27 mouse cellular contexts compared by ENCODE assay signal in genomic region chr6:50237963-50238362, GRCm38 (mm10).
"Had no signal": no experiment of that assay in that cellular context is flagged by ENCODE, and none has a peak within 500 bp of the region (broad histone marks: within the 10 kb centered on the region; RNA-seq: fewer than 3 reads in every experiment).

No protein-coding gene starts in this region.

- H3K9me3 ChIP-seq: embryonic facial prominence, embryonic 10.5 days; embryonic facial prominence, embryonic 12.5 days; embryonic facial prominence, embryonic 13.5 days; embryonic facial prominence, embryonic 15.5 days; forebrain, embryonic 10.5 days; forebrain, embryonic 12.5 days; forebrain, embryonic 13.5 days; forebrain, embryonic 15.5 days had no signal

- H3K36me3 ChIP-seq: embryonic facial prominence, embryonic 10.5 days; embryonic facial prominence, embryonic 12.5 days; embryonic facial prominence, embryonic 13.5 days; embryonic facial prominence, embryonic 15.5 days; forebrain, embryonic 10.5 days; forebrain, embryonic 12.5 days; forebrain, embryonic 15.5 days had no signal

- ATAC-seq: forebrain, embryonic 13.5 days; forebrain, embryonic 15.5 days; forebrain, embryonic 16.5 days; forebrain, postnatal 0 days had no signal

- H3K4me1 ChIP-seq: embryonic facial prominence, embryonic 12.5 days; embryonic facial prominence, embryonic 15.5 days; forebrain, embryonic 10.5 days; forebrain, embryonic 12.5 days; forebrain, embryonic 13.5 days; forebrain, embryonic 15.5 days had no signal

- H3K4me2 ChIP-seq: embryonic facial prominence, embryonic 12.5 days; embryonic facial prominence, embryonic 13.5 days; embryonic facial prominence, embryonic 15.5 days; forebrain, embryonic 12.5 days; forebrain, embryonic 13.5 days; forebrain, embryonic 15.5 days had no signal

- DNase-seq: cerebellum, adult 2 months; cerebellum, adult 8-10 months; cerebellum, adult 9-10 months; cerebellum, adult 9-11 months; cerebellum, postnatal 10 days; cerebellum, postnatal 14 days; cerebellum, postnatal 25 days; embryo, embryonic 11 days; forebrain, postnatal 0 days; gastrocnemius, adult 2 months; gastrocnemius, postnatal 10 days; gastrocnemius, postnatal 14 days; gastrocnemius, postnatal 25 days; gastrocnemius, postnatal 36 days; heart, adult 11 months; heart, adult 18-20 months; heart, adult 2 months had no signal

- H3K9ac ChIP-seq: embryonic facial prominence, embryonic 12.5 days; embryonic facial prominence, embryonic 13.5 days; embryonic facial prominence, embryonic 15.5 days; forebrain, embryonic 12.5 days; forebrain, embryonic 13.5 days; forebrain, embryonic 15.5 days; forebrain, postnatal 0 days had no signal

- H3K27ac ChIP-seq: embryonic facial prominence, embryonic 10.5 days; embryonic facial prominence, embryonic 12.5 days; embryonic facial prominence, embryonic 13.5 days; embryonic facial prominence, embryonic 15.5 days; forebrain, embryonic 10.5 days; forebrain, embryonic 12.5 days; forebrain, embryonic 13.5 days; forebrain, embryonic 15.5 days; gastrocnemius, adult 2 months; heart, adult 2 months had no signal

- H3K27me3 ChIP-seq: embryonic facial prominence, embryonic 12.5 days; embryonic facial prominence, embryonic 13.5 days; embryonic facial prominence, embryonic 15.5 days; forebrain, embryonic 12.5 days; forebrain, embryonic 13.5 days; forebrain, embryonic 15.5 days had no signal

- H3K4me3 ChIP-seq: embryonic facial prominence, embryonic 10.5 days; embryonic facial prominence, embryonic 12.5 days; embryonic facial prominence, embryonic 13.5 days; embryonic facial prominence, embryonic 15.5 days; erythroblast, embryonic 14.5 days; forebrain, embryonic 10.5 days; forebrain, embryonic 12.5 days; forebrain, embryonic 13.5 days; forebrain, embryonic 15.5 days; gastrocnemius, adult 2 months; heart, adult 2 months had no signal
